Mouse (Mus musculus) CD4-positive, CD25-positive, alpha-beta regulatory T cell, adult 2 months (primary cell): Measurements from ENCODE around the gene Tcf20.
"Not testable (repeated sequence)": the region's sequence is repeated elsewhere in the genome, so short reads cannot be mapped to it uniquely, and the experiment has no call there.

Experiments used
- DNase-seq: peaks from one replicate; pipeline ENCODE4 v3.0.0-alpha.2; 2012; ENCODE audit warnings: low read depth, low spot score

Gene Tcf20

DNA sequence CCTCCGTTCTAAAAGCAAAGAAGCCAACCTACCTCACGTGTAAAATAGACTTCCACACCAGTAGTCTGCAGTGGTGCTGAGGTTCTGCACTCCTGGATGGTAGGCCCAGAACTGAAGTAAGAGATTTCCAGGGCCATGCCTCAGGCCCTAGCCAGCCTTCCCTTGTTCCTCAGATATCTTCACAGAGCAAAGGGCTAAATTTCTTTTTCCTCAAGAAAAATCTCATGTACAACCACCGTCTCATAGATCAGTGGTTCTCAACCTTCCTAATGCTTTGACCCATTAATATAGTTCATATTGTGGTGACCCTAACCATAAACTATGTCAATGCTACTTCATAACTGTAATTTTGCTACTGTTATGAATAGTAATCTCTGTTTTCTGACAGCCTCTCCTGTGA, 87.3 kb downstream of the Tcf20 start:
- DNase-seq: no peak

GRCm38 (mm10) chr15:82899676-82900301, 87.9 kb downstream of the Tcf20 start:
- DNase-seq: peak; percentile 89

GRCm38 (mm10) chr15:82898740-82899675, 88.7 kb downstream of the Tcf20 start:
- peak; percentile 85 for DNase-seq

DNA sequence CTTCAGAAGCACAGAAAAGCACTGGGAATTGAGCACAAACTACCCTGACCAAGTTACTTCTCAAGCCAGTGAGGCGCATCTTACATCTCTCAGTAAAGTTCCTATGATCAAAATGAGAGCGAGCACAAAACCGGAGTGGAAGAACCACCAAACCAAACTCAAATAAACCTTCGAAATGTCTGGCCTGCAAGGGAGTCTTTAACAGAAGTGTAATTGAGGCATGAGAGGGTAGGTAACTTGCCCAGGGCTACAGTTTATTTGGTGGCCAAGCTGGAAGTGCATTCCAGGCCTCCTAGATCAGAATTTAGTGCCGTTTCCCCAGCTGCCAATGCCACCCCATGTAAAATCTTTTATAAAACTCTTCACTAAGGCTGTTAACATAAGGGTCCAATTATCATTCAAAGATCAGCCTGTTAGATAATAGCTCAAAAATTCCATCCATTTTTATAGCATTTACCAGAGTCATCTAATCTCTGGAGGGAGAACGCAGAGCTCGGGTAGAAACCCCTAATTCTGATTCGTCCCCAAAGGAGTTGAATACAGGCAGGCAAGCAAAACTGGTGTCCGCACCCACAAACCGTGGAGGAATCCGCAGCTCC, 89.4 kb downstream of the Tcf20 start:
- DNase-seq: no peak

GRCm38 (mm10) chr15:82896336-82896735, 91.3 kb downstream of the Tcf20 start:
- DNase-seq: peak; percentile 33

GRCm38 (mm10) chr15:82890470-82890869, 97.2 kb downstream of the Tcf20 start:
- DNase-seq: no peak

DNA sequence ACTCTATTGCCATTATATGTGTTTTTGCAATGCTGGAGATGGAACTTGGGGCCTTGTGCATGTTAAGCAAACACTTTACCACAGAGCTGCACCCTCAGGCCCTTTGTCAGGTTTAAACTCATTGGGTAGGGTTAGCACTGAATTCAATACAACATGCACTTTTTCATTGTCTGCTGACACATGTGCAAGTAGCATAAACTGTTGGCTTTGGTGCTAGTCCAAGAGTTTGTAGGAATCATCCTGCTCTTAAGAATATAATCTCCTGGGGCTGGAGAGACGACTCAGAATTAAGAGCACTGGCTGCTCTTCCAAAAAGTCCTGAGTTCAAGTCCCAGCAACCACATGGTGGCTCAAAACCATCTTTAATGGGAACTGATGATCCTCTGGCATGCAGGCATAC, 98.2 kb downstream of the Tcf20 start:
- DNase-seq: no peak

GRCm38 (mm10) chr15:82888466-82888865, 99.2 kb downstream of the Tcf20 start:
- DNase-seq: peak; percentile 31

- no peak for DNase-seq
Measured at GRCm38 (mm10) chr15:82877309-82877708, 110.4 kb downstream of the Tcf20 start.

DNA sequence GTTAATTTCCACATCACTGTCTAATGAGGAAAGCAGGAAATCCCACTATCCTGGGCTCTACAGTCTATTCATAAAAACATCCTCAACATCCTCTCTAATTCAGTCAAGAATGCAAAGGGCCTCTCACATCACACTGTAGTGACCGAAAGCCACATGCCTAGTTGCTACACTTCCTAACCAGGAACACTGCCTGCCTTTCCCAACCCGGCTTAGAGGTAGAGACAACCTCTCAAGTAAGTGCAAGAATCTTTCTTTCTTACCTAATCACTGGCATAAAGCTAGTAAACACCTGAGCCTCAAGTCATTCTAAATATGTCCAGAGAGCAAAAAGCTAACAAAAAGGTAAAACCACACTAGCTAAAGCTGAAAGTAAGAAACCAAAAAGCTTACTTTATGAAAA, 110.8 kb downstream of the Tcf20 start:
- DNase-seq: no peak

GRCm38 (mm10) chr15:82872037-82872436, 115.6 kb downstream of the Tcf20 start:
- no peak for DNase-seq

DNA sequence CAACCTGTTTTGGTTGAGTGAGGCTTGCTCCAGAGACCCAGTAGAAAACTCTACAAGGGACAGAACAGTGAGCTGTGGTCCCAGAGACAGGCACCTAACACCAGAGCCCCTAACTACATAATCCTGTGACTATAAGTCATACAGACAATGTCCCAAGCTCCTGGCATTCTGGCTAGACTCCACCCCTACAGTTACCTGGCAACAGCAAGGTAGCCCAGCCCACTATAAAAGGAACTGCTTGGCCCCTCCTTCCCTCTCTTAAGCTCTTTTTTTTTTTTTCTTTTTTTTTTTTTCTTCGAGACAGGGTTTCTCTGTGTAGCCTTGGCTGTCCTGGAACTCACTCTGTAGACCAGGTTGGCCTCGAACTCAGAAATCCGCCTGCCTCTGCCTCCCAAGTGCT, 121.4 kb downstream of the Tcf20 start:
- not testable (repeated sequence) for DNase-seq

DNA sequence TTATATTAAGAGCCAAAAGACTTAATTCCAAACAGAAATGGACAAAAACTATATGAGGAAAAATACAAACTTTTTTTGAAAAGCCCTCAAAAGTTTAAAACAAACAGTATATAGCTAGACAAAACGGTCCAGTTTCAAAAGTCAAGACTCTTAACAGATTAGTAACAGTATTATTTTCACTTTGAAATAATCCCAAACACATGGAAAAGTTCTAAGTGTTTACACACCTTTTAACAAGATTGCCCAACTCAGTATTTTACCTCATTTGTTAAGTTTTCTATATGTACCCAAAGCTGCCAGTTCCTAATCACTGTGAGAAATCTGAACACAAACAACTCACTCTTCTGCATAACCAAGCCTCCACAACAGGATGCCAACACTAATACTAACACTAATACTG, 124.0 kb downstream of the Tcf20 start:
- DNase-seq: no peak

DNA sequence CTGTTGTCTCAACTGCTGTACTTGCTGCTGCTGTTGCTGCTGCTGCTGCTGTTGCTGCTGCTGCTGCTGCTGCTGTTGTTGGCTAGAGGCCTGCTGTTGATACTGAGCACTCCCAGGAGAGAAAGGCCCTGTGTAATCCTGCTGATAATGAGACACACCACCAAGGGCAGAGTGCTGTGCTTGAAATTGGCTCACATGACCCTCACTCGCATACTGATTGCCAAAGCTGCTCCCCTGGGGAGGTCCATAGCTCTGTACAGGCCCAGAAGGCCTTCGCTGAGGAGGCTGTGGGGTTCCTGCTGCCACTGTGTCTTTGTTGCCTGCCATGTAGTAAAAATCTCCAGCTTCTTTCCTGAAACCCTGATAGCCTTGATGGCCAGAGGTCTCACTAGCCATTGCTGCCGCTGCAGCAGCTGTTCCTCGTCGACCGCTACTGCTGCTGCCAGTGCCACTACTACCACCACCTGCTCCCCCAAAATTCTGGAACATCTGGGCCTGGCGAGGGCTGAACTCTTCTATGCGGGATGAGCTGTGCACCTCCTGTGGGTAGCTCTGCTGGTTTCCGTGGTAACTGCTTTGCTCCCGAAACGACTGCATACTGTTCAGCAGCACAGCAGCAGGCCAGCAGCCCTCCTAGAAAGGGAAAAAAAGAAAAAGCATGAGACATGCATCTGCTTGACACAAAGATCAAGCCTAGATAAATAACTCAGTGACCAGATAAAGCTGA, 130.9 kb downstream of the Tcf20 start:
- DNase-seq: no peak

DNA sequence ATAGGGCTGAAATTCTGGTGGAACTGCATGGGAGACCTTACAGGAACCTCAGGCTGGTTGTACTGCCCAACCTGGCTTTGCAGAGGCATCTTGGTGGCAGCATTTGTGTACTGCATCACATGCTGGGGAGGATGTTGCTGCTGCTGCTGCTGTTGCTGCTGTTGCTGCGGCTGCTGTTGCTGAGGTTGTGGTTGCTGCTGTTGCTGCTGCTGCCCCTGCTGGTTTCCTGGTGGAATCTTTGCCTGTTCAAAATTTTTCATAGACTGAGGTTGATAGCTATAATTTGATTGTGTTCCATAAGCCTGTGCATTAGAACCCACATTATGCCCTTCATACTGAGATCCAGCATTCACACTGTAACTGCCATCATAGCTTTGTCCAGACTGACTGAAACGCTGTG, 131.6 kb downstream of the Tcf20 start:
- no peak for DNase-seq

- no peak for DNase-seq
Measured at GRCm38 (mm10) chr15:82839146-82839545, 148.5 kb downstream of the Tcf20 start.

GRCm38 (mm10) chr15:82829917-82830316, 157.8 kb downstream of the Tcf20 start:
- no peak for DNase-seq

- DNase-seq: no peak
Measured at GRCm38 (mm10) chr15:82825866-82826265, 161.8 kb downstream of the Tcf20 start.

- DNase-seq: no peak
Measured at GRCm38 (mm10) chr15:82822347-82822746, 165.3 kb downstream of the Tcf20 start.

DNA sequence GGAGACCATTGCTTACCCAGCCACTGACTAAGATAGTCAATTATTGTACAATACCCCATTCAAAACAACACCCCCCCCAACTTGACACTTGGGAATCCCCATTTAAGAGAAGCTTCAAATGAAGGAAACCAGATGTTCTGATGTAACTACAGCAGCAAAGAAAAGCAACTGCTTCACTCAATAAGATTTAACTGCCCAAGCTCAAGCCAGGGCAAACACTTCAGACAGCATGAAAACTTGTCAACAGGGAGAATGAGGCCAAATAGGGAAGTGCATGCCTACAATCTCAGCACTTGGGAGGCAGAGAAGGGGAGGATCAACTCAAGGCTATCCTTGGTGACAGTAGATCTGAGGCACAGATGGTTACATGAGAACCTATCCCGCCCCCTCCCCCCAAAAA, 166.0 kb downstream of the Tcf20 start:
- DNase-seq: no peak

- DNase-seq: no peak
Measured at GRCm38 (mm10) chr15:82815296-82815695, 172.4 kb downstream of the Tcf20 start.

DNA sequence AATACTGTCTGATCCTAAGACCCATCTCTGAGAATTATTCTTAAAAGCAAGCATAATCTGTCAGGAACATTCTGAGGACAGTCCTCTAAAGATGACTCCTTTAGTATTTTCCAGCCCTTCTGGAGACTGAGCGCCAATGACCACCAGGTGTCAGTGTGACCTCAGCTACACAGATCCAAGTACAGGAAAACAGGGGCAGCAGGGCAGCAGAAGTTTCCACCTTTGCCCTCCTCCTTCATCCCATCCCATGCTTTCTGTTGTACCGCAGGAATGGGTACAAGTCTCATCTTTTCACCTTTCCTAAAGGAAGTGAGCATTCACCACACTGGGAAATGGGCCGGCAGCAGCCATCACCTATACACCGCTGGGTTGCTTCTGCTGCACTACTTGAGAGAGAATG, 172.9 kb downstream of the Tcf20 start:
- peak; percentile 76 for DNase-seq
